Mouse (Mus musculus): ENCODE results near the gene Ensa.

GRCm38 (mm10) chr3:95658868-95659712 is 34.3 kb downstream of the Ensa start:
- TF ChIP-seq CTCF (IDR thresholded peaks at IDR 0.05; ENCODE audit: borderline replicate concordance, insufficient read depth, low read depth, low read length) (no peak), POLR2A (IDR thresholded peaks at IDR 0.05; ENCODE audit: borderline replicate concordance, insufficient read depth, low read length) (0 out of 2 replicates have a peak, but pooled peaks have one; percentile 8)
